In genomic region chr2:91115578-91115970, GRCm38 (mm10) we compare ENCODE assay signal across 9 mouse cellular contexts. TPM values are rescaled to one million over a fixed set of nuclear protein-coding genes. Genes with fewer than 3 reads are reported as not detected.
DNase-seq lines count a peak whose midpoint lies in the region; ATAC-seq lines count a peak whose summit lies in the region.
"Had no signal": no experiment of that assay in that cellular context is flagged by ENCODE, and none has a peak within 500 bp of the region (broad histone marks: within the 10 kb centered on the region; RNA-seq: fewer than 3 reads in every experiment).

No protein-coding gene starts in this region.

- peak overlapping the region; percentile 85 for H3K4me2 ChIP-seq in heart, embryonic 16.5 days (ENCODE audit: low read depth, low read length)
- peak overlapping the region; percentile 89 for H3K4me2 ChIP-seq in embryonic facial prominence, embryonic 11.5 days (ENCODE audit: low read depth, low read length)
- H3K4me2 ChIP-seq in intestine, embryonic 16.5 days (ENCODE audit: low read depth, low read length), result peak overlapping the region; percentile 96

- intact Hi-C loops in gastrocnemius, postnatal 36 days (cut with DNase I), result loop anchor here (1.0 to 5.0 kb wide), 3 partner anchors 79 to 367 kb away; no protein-coding TSS in a partner anchor

- DNase-seq in heart, adult 18-20 months, result no peak
- DNase-seq in embryonic facial prominence, embryonic 11.5 days (ENCODE audit: low spot score), result peak; percentile 8
- peak; percentile 18 for DNase-seq in neural tube, embryonic 10.5 days (ENCODE audit: extremely low spot score, low spot score)
- DNase-seq in layer of hippocampus, postnatal 14 days (ENCODE audit: low spot score in 2 of 2), result no peak
- DNase-seq in gastrocnemius, postnatal 36 days, result no peak

- peaks cover 22% of the 10 kb centered on the region for H3K4me1 ChIP-seq in heart, embryonic 16.5 days (ENCODE audit: control insufficient read depth, insufficient read depth, low read length)
- peaks cover 2% of the 10 kb centered on the region; the same call in 1 of the 2 replicates for H3K4me1 ChIP-seq in embryonic facial prominence, embryonic 11.5 days (ENCODE audit: control insufficient read depth, insufficient read depth, low read length)
- no peaks in the 10 kb centered on the region; the same call in 1 of the 2 replicates for H3K4me1 ChIP-seq in intestine, embryonic 16.5 days (ENCODE audit: control insufficient read depth, insufficient read depth, low read length)

- H3K4me3 ChIP-seq in heart, embryonic 16.5 days (ENCODE audit: low read length), result peak overlapping the region; percentile 51
- H3K4me3 ChIP-seq in embryonic facial prominence, embryonic 11.5 days (ENCODE audit: low read depth, low read length), result peak overlapping the region; percentile 38
- peak overlapping the region; percentile 54 for H3K4me3 ChIP-seq in intestine, embryonic 16.5 days (ENCODE audit: low read length)

- ATAC-seq in heart, embryonic 16.5 days (replicated peaks; ENCODE audit: extremely low read depth, insufficient read depth, low FRiP score), result no peak
- ATAC-seq in embryonic facial prominence, embryonic 11.5 days (replicated peaks; ENCODE audit: insufficient number of reproducible peaks, low FRiP score, low TSS enrichment, low read depth), result no peak
- ATAC-seq in intestine, embryonic 16.5 days, result no peak
- no peak for ATAC-seq in megakaryocyte-erythroid progenitor cell, adult 5-6 weeks (replicated peaks; ENCODE audit: low FRiP score, low TSS enrichment, poor library complexity, severe bottlenecking)

- H3K27ac ChIP-seq in heart, embryonic 16.5 days (ENCODE audit: low read length), result peak overlapping the region; percentile 39; the same call in 1 of the 2 replicates
- no peak overlapping the region for H3K27ac ChIP-seq in embryonic facial prominence, embryonic 11.5 days (replicated peaks; ENCODE audit: low read depth, low read length)
- H3K27ac ChIP-seq in intestine, embryonic 16.5 days (ENCODE audit: low read length), result no peak overlapping the region

- no peaks in the 10 kb centered on the region for H3K27me3 ChIP-seq in heart, embryonic 16.5 days (ENCODE audit: control insufficient read depth, insufficient read depth, low read length)
- H3K27me3 ChIP-seq in embryonic facial prominence, embryonic 11.5 days (ENCODE audit: control insufficient read depth, insufficient read depth, low read length), result no peaks in the 10 kb centered on the region
- H3K27me3 ChIP-seq in intestine, embryonic 16.5 days (replicated peaks; ENCODE audit: control insufficient read depth, insufficient read depth, low read length), result no peaks in the 10 kb centered on the region

- H3K9me3 ChIP-seq in heart, embryonic 16.5 days (replicated peaks; ENCODE audit: control insufficient read depth, low read length), result no peaks in the 10 kb centered on the region
- H3K9me3 ChIP-seq in embryonic facial prominence, embryonic 11.5 days (replicated peaks; ENCODE audit: control insufficient read depth, low read length), result no peaks in the 10 kb centered on the region
- H3K9me3 ChIP-seq in intestine, embryonic 16.5 days (ENCODE audit: control insufficient read depth, low read length), result no peaks in the 10 kb centered on the region
- H3K9me3 ChIP-seq: G1E had no signal

- 25% methylated on average over 12 of the region's 12 CpGs for WGBS in heart, embryonic 16.5 days
- WGBS in embryonic facial prominence, embryonic 11.5 days, result 35% methylated on average over 12 of the region's 12 CpGs
- WGBS in intestine, embryonic 16.5 days, result 38% methylated on average over 12 of the region's 12 CpGs

- peak overlapping the region; percentile 82 for H3K9ac ChIP-seq in heart, embryonic 16.5 days (ENCODE audit: low read length)
- peak overlapping the region; percentile 71 for H3K9ac ChIP-seq in embryonic facial prominence, embryonic 11.5 days (replicated peaks; ENCODE audit: low read length)
- H3K9ac ChIP-seq in intestine, embryonic 16.5 days (ENCODE audit: low read depth, low read length), result peak overlapping the region; percentile 82

- H3K36me3 ChIP-seq in heart, embryonic 16.5 days (ENCODE audit: control insufficient read depth, insufficient read depth), result no peaks in the 10 kb centered on the region
- H3K36me3 ChIP-seq in embryonic facial prominence, embryonic 11.5 days (replicated peaks; ENCODE audit: control insufficient read depth, insufficient read depth, low read depth, low read length), result no peaks in the 10 kb centered on the region
- no peaks in the 10 kb centered on the region for H3K36me3 ChIP-seq in intestine, embryonic 16.5 days (ENCODE audit: control insufficient read depth, insufficient read depth, low read length)

RNA-seq across cellular contexts. Expression of gene Mybpc3, which starts 2.4 kb away (rescaled TPM):
- polyA plus RNA-seq in heart, embryonic 16.5 days (2015; fragmentation: Nextera tagmentation; extraction: Ambion mirVana), result 1,022 and 1,203 TPM in 2 replicates
- total RNA-seq in heart, adult 18-20 months (2021), result 1,000 to 10,000 TPM; 1,572 to 1,905 TPM
- polyA plus RNA-seq in embryonic facial prominence, embryonic 11.5 days (2014; fragmentation: Nextera tagmentation; extraction: Ambion mirVana), result 0.25 and 1.6 TPM in 2 replicates
- polyA plus RNA-seq in intestine, embryonic 16.5 days (2015; fragmentation: Nextera tagmentation; extraction: Ambion mirVana), result 0.06 TPM in 1 of 2 replicates, not detected in the other
- total RNA-seq in layer of hippocampus, postnatal 14 days (2021), result under 1 TPM; 0.48 to 0.62 TPM
- not detected in 2 replicates for total RNA-seq in megakaryocyte-erythroid progenitor cell, adult 5-6 weeks (2014; fragmentation: Nextera tagmentation)
- total RNA-seq in megakaryocyte-erythroid progenitor cell, adult 5-6 weeks (2017), result 0.42 TPM in 1 of 2 replicates, not detected in the other
- not detected for total RNA-seq in gastrocnemius, postnatal 36 days (2021)
- total RNA-seq: G1E had no signal
- polyA plus RNA-seq: G1E had no signal

RNA-seq across cellular contexts. Expression of gene Spi1, which starts 33.4 kb away (rescaled TPM):
- 3.6 and 5.2 TPM in 2 replicates for polyA plus RNA-seq in heart, embryonic 16.5 days (2015; fragmentation: Nextera tagmentation; extraction: Ambion mirVana)
- total RNA-seq in heart, adult 18-20 months (2021), result 1 to 10 TPM; 4.0 to 5.0 TPM
- 3.0 and 3.6 TPM in 2 replicates for polyA plus RNA-seq in embryonic facial prominence, embryonic 11.5 days (2014; fragmentation: Nextera tagmentation; extraction: Ambion mirVana)
- 4.2 and 6.1 TPM in 2 replicates for polyA plus RNA-seq in intestine, embryonic 16.5 days (2015; fragmentation: Nextera tagmentation; extraction: Ambion mirVana)
- total RNA-seq in layer of hippocampus, postnatal 14 days (2021), result 1 to 10 TPM; 4.0 to 4.5 TPM
- 5.9 and 10.4 TPM in 2 replicates for total RNA-seq in megakaryocyte-erythroid progenitor cell, adult 5-6 weeks (2014; fragmentation: Nextera tagmentation)
- 3.7 and 8.8 TPM in 2 replicates for total RNA-seq in megakaryocyte-erythroid progenitor cell, adult 5-6 weeks (2017)
- 1 to 10 TPM in 1 of 2 experiments, under 1 TPM in 1; 0.91 to 1.1 TPM for total RNA-seq in gastrocnemius, postnatal 36 days (2021)

RNA-seq across cellular contexts. Expression of gene Slc39a13, which starts 45.4 kb away (rescaled TPM):
- 56.9 and 61.3 TPM in 2 replicates for polyA plus RNA-seq in heart, embryonic 16.5 days (2015; fragmentation: Nextera tagmentation; extraction: Ambion mirVana)
- total RNA-seq in heart, adult 18-20 months (2021), result 10 to 100 TPM; 20.0 to 26.2 TPM
- 22.0 and 22.1 TPM in 2 replicates for polyA plus RNA-seq in embryonic facial prominence, embryonic 11.5 days (2014; fragmentation: Nextera tagmentation; extraction: Ambion mirVana)
- polyA plus RNA-seq in intestine, embryonic 16.5 days (2015; fragmentation: Nextera tagmentation; extraction: Ambion mirVana), result 30.2 and 32.3 TPM in 2 replicates
- total RNA-seq in layer of hippocampus, postnatal 14 days (2021), result 10 to 100 TPM; 24.7 to 29.6 TPM
- 18.9 and 21.3 TPM in 2 replicates for total RNA-seq in megakaryocyte-erythroid progenitor cell, adult 5-6 weeks (2014; fragmentation: Nextera tagmentation)
- total RNA-seq in megakaryocyte-erythroid progenitor cell, adult 5-6 weeks (2017), result 6.4 and 10.6 TPM in 2 replicates
- total RNA-seq in gastrocnemius, postnatal 36 days (2021), result 10 to 100 TPM; 21.1 to 21.7 TPM

Comparison
In these comparisons a context has a peak if more than half of its experiments do, and no peak if none do; other contexts are left out.
1. DNase-seq: peak in embryonic facial prominence, embryonic 11.5 days (single experiment) and neural tube, embryonic 10.5 days (single experiment); none in heart, adult 18-20 months (0 of 2), layer of hippocampus, postnatal 14 days (0 of 2) and gastrocnemius, postnatal 36 days (0 of 2).
2. RNA of gene Mybpc3, which starts 2.4 kb away (total RNA-seq): 1,572 to 1,905 TPM in heart, adult 18-20 months; 0.48 to 0.62 TPM in layer of hippocampus, postnatal 14 days, 0.42 TPM in megakaryocyte-erythroid progenitor cell, adult 5-6 weeks and not detected in gastrocnemius, postnatal 36 days; every median in the first group is over 100 times any median in the second.
3. Peak in every context shown above with its lines, with median percentiles within 50 percentile points of each other: H3K4me2 ChIP-seq, H3K4me3 ChIP-seq and H3K9ac ChIP-seq.